13 mouse cellular contexts compared by ENCODE assay signal in the genomic region with DNA sequence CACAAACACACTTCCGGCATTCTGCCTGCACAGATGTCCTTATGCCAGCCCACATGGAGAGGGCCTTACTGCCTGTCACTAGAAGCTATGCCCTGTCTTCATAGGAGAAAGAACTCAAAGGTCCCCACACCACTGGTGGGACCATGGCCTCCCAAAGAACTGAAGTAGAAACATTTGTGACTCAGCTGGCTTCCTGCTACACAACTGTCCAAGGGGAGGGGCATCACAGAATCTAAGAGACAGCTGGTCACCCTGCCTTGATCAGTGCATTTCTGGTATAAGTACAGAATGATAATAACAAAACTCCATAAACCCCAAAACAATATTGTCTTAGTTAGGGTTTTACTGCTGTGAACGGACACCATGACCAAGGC.
"Had no signal": no experiment of that assay in that cellular context is flagged by ENCODE, and none has a peak within 500 bp of the region (broad histone marks: within the 10 kb centered on the region; RNA-seq: fewer than 3 reads in every experiment).

No protein-coding gene starts in this region.

- H3K4me3 ChIP-seq: kidney, embryonic 15.5 days; left cerebral cortex, adult 2 months; liver, embryonic 13.5 days; megakaryocyte, embryonic 14.5 days; midbrain, embryonic 10.5 days; midbrain, embryonic 13.5 days had no signal

- ATAC-seq: midbrain, embryonic 13.5 days; midbrain, embryonic 16.5 days had no signal

- H3K4me1 ChIP-seq: kidney, embryonic 15.5 days; liver, embryonic 13.5 days; midbrain, embryonic 10.5 days; midbrain, embryonic 13.5 days had no signal

- H3K9ac ChIP-seq: kidney, embryonic 15.5 days; liver, embryonic 13.5 days; midbrain, embryonic 13.5 days had no signal

- H3K9me3 ChIP-seq: kidney, embryonic 15.5 days; liver, embryonic 13.5 days; midbrain, embryonic 10.5 days; midbrain, embryonic 13.5 days had no signal

- H3K27ac ChIP-seq: kidney, embryonic 15.5 days; left cerebral cortex, adult 2 months; liver, embryonic 13.5 days; midbrain, embryonic 10.5 days; midbrain, embryonic 13.5 days had no signal

- H3K4me2 ChIP-seq: kidney, embryonic 15.5 days; liver, embryonic 13.5 days; midbrain, embryonic 13.5 days had no signal

- DNase-seq: kidney, postnatal 36 days; layer of hippocampus, postnatal 36 days; liver, embryonic 13.5 days; lung, adult 2 months; thymus, adult 2 months; thymus, postnatal 14 days; thymus, postnatal 4 days had no signal

- H3K27me3 ChIP-seq: kidney, embryonic 15.5 days; liver, embryonic 13.5 days; midbrain, embryonic 13.5 days had no signal

- H3K36me3 ChIP-seq: kidney, embryonic 15.5 days; liver, embryonic 13.5 days; midbrain, embryonic 10.5 days; midbrain, embryonic 13.5 days had no signal
